Comparison of ENCODE assay signal across 22 mouse cellular contexts in the genomic region with DNA sequence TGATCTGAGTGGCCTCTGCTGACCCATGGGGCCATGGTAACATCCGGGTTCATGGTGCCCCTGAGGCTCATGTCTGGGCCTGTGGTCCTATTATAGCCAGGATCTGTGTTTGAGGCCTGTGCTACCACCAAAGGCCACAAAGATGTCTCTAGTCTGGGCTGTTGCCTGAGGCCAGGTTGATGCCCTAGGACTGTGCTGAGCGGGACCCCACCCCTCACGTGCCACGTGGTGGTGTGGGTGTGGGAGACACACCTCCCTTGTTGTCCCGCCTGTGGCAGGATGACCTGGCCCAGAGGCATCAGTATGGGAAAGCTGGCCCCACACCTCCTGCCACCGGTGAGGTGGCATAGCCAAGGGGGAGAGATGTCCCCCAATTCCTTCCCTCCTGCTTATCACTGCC.
DNase-seq lines count a peak whose midpoint lies in the region; ATAC-seq and TF ChIP-seq lines count a peak whose summit lies in the region.
"Had no signal": no experiment of that assay in that cellular context is flagged by ENCODE, and none has a peak within 500 bp of the region (broad histone marks: within the 10 kb centered on the region; RNA-seq: fewer than 3 reads in every experiment).

No protein-coding gene starts in this region.

- peak; percentile 30; the same call in 1 of the 2 replicates for ATAC-seq in limb, embryonic 15.5 days (ENCODE audit: insufficient number of reproducible peaks, low FRiP score, low TSS enrichment, low read depth)
- ATAC-seq in embryonic facial prominence, embryonic 15.5 days (ENCODE audit: insufficient number of reproducible peaks, low FRiP score, low TSS enrichment, low read depth), result 0 out of 2 replicates have a peak, but pooled peaks have one; percentile 7

- no peaks in the 10 kb centered on the region for H3K27me3 ChIP-seq in limb, embryonic 15.5 days
- no peaks in the 10 kb centered on the region for H3K27me3 ChIP-seq in limb, embryonic 10.5 days (ENCODE audit: low read depth, poor library complexity, severe bottlenecking)
- no peaks in the 10 kb centered on the region for H3K27me3 ChIP-seq in embryonic facial prominence, embryonic 15.5 days
- H3K27me3 ChIP-seq: CH12.LX; heart, embryonic 15.5 days; neural tube, embryonic 15.5 days had no signal

- H3K4me3 ChIP-seq in limb, embryonic 15.5 days, result no peak overlapping the region
- no peak overlapping the region for H3K4me3 ChIP-seq in limb, embryonic 10.5 days
- peak overlapping the region; percentile 19 to 32; a peak in 2 of 4 replicates for H3K4me3 ChIP-seq in ES-E14 (ENCODE audit: insufficient read depth in 1 of 2, low read depth in 1 of 2, low read length in 2 of 2, poor library complexity in 1 of 2, severe bottlenecking in 1 of 2)
- H3K4me3 ChIP-seq in embryonic facial prominence, embryonic 15.5 days (replicated peaks), result no peak overlapping the region
- H3K4me3 ChIP-seq: gastrocnemius, adult 2 months; heart, embryonic 15.5 days; neural tube, embryonic 15.5 days had no signal

- DNase-seq in heart, adult 11 months, result peak; percentile 78
- no peak for DNase-seq in heart, adult 8-10 months (ENCODE audit: low spot score)
- DNase-seq in limb, embryonic 10.5 days (ENCODE audit: low spot score), result no peak
- DNase-seq in ES-E14 (ENCODE audit: low read depth, low spot score), result no peak
- no peak for DNase-seq in ovary, postnatal 36 days (ENCODE audit: low spot score)
- DNase-seq: adrenal gland, adult 2 months; cerebellum, adult 2 months; cerebellum, postnatal 36 days; gastrocnemius, adult 2 months; heart, postnatal 4 days; kidney, adult 2 months; kidney, postnatal 25 days; lung, adult 2 months; lung, postnatal 4 days; right cerebral cortex, postnatal 25 days; thymus, postnatal 4 days had no signal

- no peak overlapping the region for H3K9ac ChIP-seq in limb, embryonic 15.5 days
- no peak overlapping the region for H3K9ac ChIP-seq in ES-E14 (ENCODE audit: insufficient read depth, low read depth, low read length, poor library complexity, severe bottlenecking)
- no peak overlapping the region for H3K9ac ChIP-seq in embryonic facial prominence, embryonic 15.5 days
- H3K9ac ChIP-seq: heart, embryonic 15.5 days; neural tube, embryonic 15.5 days had no signal

- H3K4me2 ChIP-seq in limb, embryonic 15.5 days, result no peak overlapping the region
- H3K4me2 ChIP-seq in embryonic facial prominence, embryonic 15.5 days (replicated peaks), result no peak overlapping the region
- H3K4me2 ChIP-seq: heart, embryonic 15.5 days; midbrain, embryonic 11.5 days; neural tube, embryonic 15.5 days had no signal

- H3K27ac ChIP-seq in limb, embryonic 15.5 days, result no peak overlapping the region
- no peak overlapping the region for H3K27ac ChIP-seq in limb, embryonic 10.5 days
- no peak overlapping the region for H3K27ac ChIP-seq in ES-E14 (ENCODE audit: insufficient read depth, low read depth, low read length, poor library complexity, severe bottlenecking)
- no peak overlapping the region for H3K27ac ChIP-seq in embryonic facial prominence, embryonic 15.5 days (replicated peaks)
- H3K27ac ChIP-seq: gastrocnemius, adult 2 months; heart, embryonic 15.5 days; neural tube, embryonic 15.5 days had no signal

- in situ Hi-C loops in ES-E14 (cut with MboI; ENCODE audit: low sequenced_read_pairs in 2 of 2, unreplicated experiment in 2 of 2), result no loop called here

- no peaks in the 10 kb centered on the region for H3K9me3 ChIP-seq in limb, embryonic 15.5 days
- H3K9me3 ChIP-seq in limb, embryonic 10.5 days (replicated peaks), result no peaks in the 10 kb centered on the region
- H3K9me3 ChIP-seq in ES-E14 (ENCODE audit: control insufficient read depth, insufficient read depth, low read depth, low read length), result no peaks in the 10 kb centered on the region
- H3K9me3 ChIP-seq in embryonic facial prominence, embryonic 15.5 days (replicated peaks), result no peaks in the 10 kb centered on the region; the same call in 1 of the 2 replicates
- H3K9me3 ChIP-seq: heart, embryonic 15.5 days; neural tube, embryonic 15.5 days had no signal

- WGBS in limb, embryonic 15.5 days, result 84% methylated on average over 6 of the region's 6 CpGs
- 90% methylated on average over 6 of the region's 6 CpGs for WGBS in limb, embryonic 10.5 days
- WGBS in embryonic facial prominence, embryonic 15.5 days, result 83% methylated on average over 6 of the region's 6 CpGs

- H3K4me1 ChIP-seq in limb, embryonic 15.5 days, result no peaks in the 10 kb centered on the region
- H3K4me1 ChIP-seq in limb, embryonic 10.5 days, result no peaks in the 10 kb centered on the region
- no peaks in the 10 kb centered on the region for H3K4me1 ChIP-seq in ES-E14 (ENCODE audit: control insufficient read depth in 2 of 2, insufficient read depth in 2 of 2, low read length in 2 of 2, poor library complexity in 1 of 2)
- no peaks in the 10 kb centered on the region for H3K4me1 ChIP-seq in embryonic facial prominence, embryonic 15.5 days
- H3K4me1 ChIP-seq: heart, embryonic 15.5 days; neural tube, embryonic 15.5 days had no signal

- H3K36me3 ChIP-seq in limb, embryonic 15.5 days, result no peaks in the 10 kb centered on the region
- H3K36me3 ChIP-seq in limb, embryonic 10.5 days, result no peaks in the 10 kb centered on the region
- no peaks in the 10 kb centered on the region for H3K36me3 ChIP-seq in ES-E14 (ENCODE audit: control insufficient read depth, insufficient read depth, low read length, poor library complexity, severe bottlenecking)
- no peaks in the 10 kb centered on the region for H3K36me3 ChIP-seq in embryonic facial prominence, embryonic 15.5 days
- H3K36me3 ChIP-seq: heart, embryonic 15.5 days; neural tube, embryonic 15.5 days had no signal

TF ChIP-seq in ES-E14, 5 proteins besides CTCF, POLR2A, EP300 and RAD21:
- no peak for TF ChIP-seq ZNF384 (IDR thresholded peaks at IDR 0.05; ENCODE audit: low read depth, low read length)
- no peak for TF ChIP-seq MAFK (IDR thresholded peaks at IDR 0.05; ENCODE audit: insufficient read depth, low read depth, low read length)
- TF ChIP-seq HCFC1 (IDR thresholded peaks at IDR 0.05; ENCODE audit: borderline replicate concordance, insufficient read depth, low read length), result no peak
- TF ChIP-seq CHD2 (IDR thresholded peaks at IDR 0.05; ENCODE audit: low read depth, low read length), result no peak
- TF ChIP-seq ZC3H11A (IDR thresholded peaks at IDR 0.05; ENCODE audit: borderline replicate concordance, low read depth, low read length), result no peak

Comparison
In these comparisons a context has a peak if more than half of its experiments do, and no peak if none do; other contexts are left out.
1. H3K4me3 ChIP-seq: peak in ES-E14 (2 of 2); none in limb, embryonic 15.5 days (single experiment), limb, embryonic 10.5 days (single experiment) and embryonic facial prominence, embryonic 15.5 days (single experiment).